Mouse (Mus musculus): ENCODE measurements at regions not wholly inside any gene's neighbourhood (a gene's known extent, or its start where the extent isn't known, plus 50 kb on each side); places are given as distances from the start of the nearest gene placed in this dataset.

DNA sequence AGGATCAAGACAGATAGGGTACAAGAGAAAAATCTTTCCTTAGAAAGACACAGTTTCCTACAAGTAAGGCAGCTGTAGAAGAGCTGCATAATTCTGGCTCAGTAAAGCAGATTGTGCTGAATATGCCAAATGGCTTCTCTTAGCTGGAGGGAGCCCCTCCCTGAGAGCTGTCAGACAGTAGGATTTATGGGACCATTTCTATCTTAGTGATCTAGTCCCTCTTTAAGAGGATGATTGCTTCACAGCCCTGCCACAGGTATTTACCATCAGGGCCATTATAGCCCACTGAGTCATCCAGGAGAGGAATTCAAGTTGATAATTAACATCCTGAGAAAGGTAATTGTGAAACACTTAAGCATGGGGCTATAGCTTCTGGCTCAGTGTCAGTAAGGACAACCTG, 101.5 kb upstream of the Cypt1 start:
- no peak for DNase-seq (ENCODE audit: low spot score)

GRCm38 (mm10) chrX:16421663-16422062, 101.0 kb upstream of the Cypt1 start:
- no peak for DNase-seq (ENCODE audit: low spot score)

DNA sequence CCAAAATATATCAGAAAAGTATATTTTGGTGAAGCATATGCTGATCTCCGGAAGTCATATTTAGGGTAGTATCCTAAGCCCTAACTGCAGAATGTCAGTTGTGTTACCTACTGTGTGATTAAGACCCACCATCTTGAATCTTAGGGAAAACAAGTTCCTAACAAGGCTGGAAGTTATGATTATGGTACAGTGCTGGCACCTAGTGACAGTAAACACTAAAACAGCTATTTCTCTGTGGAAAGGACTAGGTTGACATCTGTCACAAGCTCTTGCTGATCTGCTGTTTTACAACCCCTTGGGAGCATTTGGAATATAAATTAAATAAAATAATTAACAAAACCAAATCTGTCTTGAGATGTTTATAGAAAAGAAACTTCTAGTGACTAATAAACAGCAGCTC, 84.6 kb upstream of the Cypt1 start:
- no peak for DNase-seq (ENCODE audit: low spot score)

- peak; percentile 4 for DNase-seq (ENCODE audit: low spot score)
Measured at GRCm38 (mm10) chrX:16450496-16451078, 72.1 kb upstream of the Cypt1 start.

All from left cerebral cortex, adult 11 months (tissue).